Mouse (Mus musculus) hindbrain, postnatal 0 days (tissue): ENCODE measurements around the gene Alg1. TPM values are rescaled to one million over a fixed set of nuclear protein-coding genes. Genes with fewer than 3 reads are reported as not detected.

Experiments used
- ATAC-seq: fragments of 200-750 bp; cut with Nextera tagmentation; 2 replicates; pipeline ENCODE4 v1.8.0; 2017; ENCODE audit warnings: mild to moderate bottlenecking, moderate TSS enrichment, moderate library complexity
- DNase-seq: peaks from one replicate; pipeline ENCODE4 v3.0.0-alpha.2; 2015; ENCODE audit warnings: low spot score
- H3K27ac ChIP-seq: fragments of 300-500 bp; sonication (generic); 2 replicates; pipeline ENCODE4 v1.5.1; 2014; ENCODE audit warnings: mild to moderate bottlenecking
- H3K27me3 ChIP-seq: fragments of 300-500 bp; sonication (generic); 2 replicates; pipeline ENCODE4 v1.6.1; 2014; ENCODE audit warnings: low read length, mixed read lengths; ENCODE audit not compliant: insufficient read depth
- H3K36me3 ChIP-seq: fragments of 300-500 bp; sonication (generic); 2 replicates; pipeline ENCODE4 v1.6.1; 2014; ENCODE audit warnings: low read length, mixed read lengths; ENCODE audit not compliant: insufficient read depth
- H3K4me1 ChIP-seq: fragments of 300-500 bp; sonication (generic); 2 replicates; pipeline ENCODE4 v1.6.1; 2014; ENCODE audit warnings: antibody characterized with exemption, low read length, mixed read lengths; ENCODE audit not compliant: insufficient read depth
- H3K4me2 ChIP-seq: fragments of 300-500 bp; sonication (generic); 2 replicates; pipeline ENCODE4 v1.6.1; 2014; ENCODE audit warnings: low read depth, mild to moderate bottlenecking, low read length, moderate library complexity, mixed read lengths
- H3K4me3 ChIP-seq: fragments of 300-500 bp; sonication (generic); 2 replicates; pipeline ENCODE4 v1.5.1; 2014; ENCODE audit warnings: low read length
- H3K9ac ChIP-seq: fragments of 300-500 bp; sonication (generic); replicated peaks from 2 replicates; pipeline ENCODE4 v1.6.1; 2014; ENCODE audit warnings: mild to moderate bottlenecking, low read length, moderate library complexity, mixed read lengths
- H3K9me3 ChIP-seq: fragments of 300-500 bp; sonication (generic); 2 replicates; pipeline ENCODE4 v1.6.1; 2016; ENCODE audit warnings: low read length, mixed read lengths
- CTCF ChIP-seq: IDR thresholded peaks from 2 replicates; pipeline ENCODE4 v1.5.1; 2016; ENCODE audit warnings: antibody characterized with exemption, control low read depth, low read depth
- WGBS: fragments of 180-500 bp; shearing (Covaris S2); extraction: QIAGEN DNeasy Blood & Tissue Kit; methylation state at CpG from one replicate; pipeline ENCODE4 v1.1.7; 2014; 5-methylcytosine and 5-hydroxymethylcytosine counted together
- polyA plus RNA-seq: library from polyadenylated mRNA; unstranded; fragments of >200 nt; fragmentation: Nextera tagmentation; extraction: Ambion mirVana; gene quantifications from 2 replicates; pipeline ENCODE4 v1.2.1, GENCODE M21; 2015
- total RNA-seq: library from RNA; depleted of rRNA; stranded (reverse); fragments of >200 nt; gene quantifications from 2 replicates; pipeline ENCODE4 v1.2.3, GENCODE M21; 2014; rRNA removed

Gene Alg1
- total RNA-seq (44.4 and 53.7 TPM in 2 replicates), polyA plus RNA-seq (38.9 and 40.6 TPM in 2 replicates)

GRCm38 (mm10) chr16:5233418-5234313 is at the start of gene Alg1:
Gene Alg1, plus strand, starts transcription at chr16:5233621.
- WGBS = 2% methylated on average over 47 of the region's 47 CpGs
- peaks cover 10% of the 10 kb centered on the region for H3K4me1 ChIP-seq
- peak; percentile 97 for DNase-seq
- no peaks in the 10 kb centered on the region for H3K27me3 ChIP-seq
- no peaks in the 10 kb centered on the region for H3K9me3 ChIP-seq
- peak; percentile 98 for ATAC-seq
- H3K36me3 ChIP-seq = no peaks in the 10 kb centered on the region
- H3K4me3 ChIP-seq = peak within 1 kb of the TSS; percentile 74
- H3K4me2 ChIP-seq = peak within 1 kb of the TSS; percentile 81
- peak within 1 kb of the TSS; percentile 72 for H3K27ac ChIP-seq
- TF ChIP-seq CTCF = no peak
- H3K9ac ChIP-seq = peak within 1 kb of the TSS; percentile 74

GRCm38 (mm10) chr16:5184101-5184500 is 49.3 kb upstream of the Alg1 start:
- H3K27ac ChIP-seq = no peak overlapping the region
- no peak overlapping the region for H3K4me2 ChIP-seq
- DNase-seq = no peak
- H3K36me3 ChIP-seq = no peaks in the 10 kb centered on the region
- no peaks in the 10 kb centered on the region for H3K9me3 ChIP-seq
- no peaks in the 10 kb centered on the region for H3K27me3 ChIP-seq
- H3K4me1 ChIP-seq = no peaks in the 10 kb centered on the region
- H3K4me3 ChIP-seq = no peak overlapping the region
- no peak for TF ChIP-seq CTCF
- no peak for ATAC-seq
- H3K9ac ChIP-seq = no peak overlapping the region
- WGBS = 64% methylated on average over 8 of the region's 8 CpGs

GRCm38 (mm10) chr16:5184956-5185355 is 48.5 kb upstream of the Alg1 start:
- ATAC-seq (peak; percentile 57; the same call in 1 of the 2 replicates), DNase-seq (peak; percentile 39)
- no peak overlapping the region for H3K4me2 ChIP-seq
- H3K27me3 ChIP-seq = no peaks in the 10 kb centered on the region
- no peak overlapping the region for H3K9ac ChIP-seq
- H3K9me3 ChIP-seq = no peaks in the 10 kb centered on the region
- H3K27ac ChIP-seq = no peak overlapping the region
- no peaks in the 10 kb centered on the region for H3K4me1 ChIP-seq
- TF ChIP-seq CTCF = no peak
- no peak overlapping the region for H3K4me3 ChIP-seq
- H3K36me3 ChIP-seq = no peaks in the 10 kb centered on the region
- WGBS = 56% methylated on average over 5 of the region's 5 CpGs

DNA sequence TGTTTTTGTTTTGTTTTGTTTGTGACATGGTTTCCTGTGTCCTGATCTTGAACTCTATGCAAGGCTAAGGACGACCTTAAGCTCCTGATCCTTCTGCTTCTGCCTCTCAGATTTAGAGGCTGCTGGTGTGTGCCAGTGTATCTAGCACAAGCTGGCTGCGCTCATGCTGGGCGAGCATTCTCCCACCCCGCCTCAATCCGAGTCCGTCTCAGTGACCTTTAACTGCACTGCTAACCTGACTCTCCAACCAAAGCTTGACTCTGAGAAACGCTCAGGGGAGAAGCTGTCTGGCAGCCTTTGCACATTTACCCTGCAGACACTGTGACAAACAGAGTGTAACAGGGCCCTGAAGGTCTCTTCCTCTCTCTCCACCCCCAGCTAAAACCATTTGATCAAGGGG is 47.7 kb upstream of the Alg1 start:
- Histone ChIP-seq H3K9me3 (no peaks in the 10 kb centered on the region), H3K27me3 (no peaks in the 10 kb centered on the region), H3K4me2 (no peak overlapping the region), H3K4me1 (no peaks in the 10 kb centered on the region), H3K27ac (no peak overlapping the region), H3K36me3 (no peaks in the 10 kb centered on the region), H3K4me3 (no peak overlapping the region), H3K9ac (no peak overlapping the region)
- no peak for TF ChIP-seq CTCF
- WGBS = 57% methylated on average over 7 of the region's 7 CpGs
- ATAC-seq (no peak), DNase-seq (no peak)

DNA sequence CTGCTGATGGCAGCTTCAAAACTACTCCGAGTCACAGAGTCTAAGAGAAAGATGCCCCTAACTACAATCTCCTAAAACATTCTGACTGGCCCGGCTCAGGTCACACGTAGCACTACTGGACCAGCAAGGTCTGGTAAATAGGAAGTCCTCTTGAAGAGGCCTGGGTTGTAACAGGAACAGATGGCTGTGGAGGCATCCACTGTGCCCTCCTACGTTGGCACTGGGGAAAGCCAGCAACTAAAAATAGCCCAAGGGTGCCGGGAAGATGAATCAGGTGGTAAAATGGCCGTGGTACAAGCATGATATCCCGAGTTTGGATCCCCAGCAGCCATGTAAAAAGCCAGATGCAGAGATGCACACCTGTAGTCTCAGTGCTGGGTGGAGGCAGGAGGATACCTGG is 47.2 kb upstream of the Alg1 start:
- no peaks in the 10 kb centered on the region for H3K9me3 ChIP-seq
- H3K4me1 ChIP-seq = no peaks in the 10 kb centered on the region
- no peaks in the 10 kb centered on the region for H3K27me3 ChIP-seq
- DNase-seq (no peak), ATAC-seq (no peak)
- H3K9ac ChIP-seq = no peak overlapping the region
- H3K27ac ChIP-seq = no peak overlapping the region
- no peak overlapping the region for H3K4me3 ChIP-seq
- no peaks in the 10 kb centered on the region for H3K36me3 ChIP-seq
- TF ChIP-seq CTCF = no peak
- 62% methylated on average over 7 of the region's 7 CpGs for WGBS
- no peak overlapping the region for H3K4me2 ChIP-seq

- H3K36me3 ChIP-seq = peaks cover 14% of the 10 kb centered on the region
- no peak overlapping the region for H3K4me2 ChIP-seq
- no peaks in the 10 kb centered on the region for H3K9me3 ChIP-seq
- 32% methylated on average over 6 of the region's 6 CpGs for WGBS
- DNase-seq (peak; percentile 73), ATAC-seq (no peak)
- no peaks in the 10 kb centered on the region for H3K4me1 ChIP-seq
- peak; percentile 78 for TF ChIP-seq CTCF
- no peaks in the 10 kb centered on the region for H3K27me3 ChIP-seq
- H3K27ac ChIP-seq = no peak overlapping the region
- no peak overlapping the region for H3K4me3 ChIP-seq
- H3K9ac ChIP-seq = no peak overlapping the region
Measured at GRCm38 (mm10) chr16:5195080-5195479, 38.3 kb upstream of the Alg1 start.

DNA sequence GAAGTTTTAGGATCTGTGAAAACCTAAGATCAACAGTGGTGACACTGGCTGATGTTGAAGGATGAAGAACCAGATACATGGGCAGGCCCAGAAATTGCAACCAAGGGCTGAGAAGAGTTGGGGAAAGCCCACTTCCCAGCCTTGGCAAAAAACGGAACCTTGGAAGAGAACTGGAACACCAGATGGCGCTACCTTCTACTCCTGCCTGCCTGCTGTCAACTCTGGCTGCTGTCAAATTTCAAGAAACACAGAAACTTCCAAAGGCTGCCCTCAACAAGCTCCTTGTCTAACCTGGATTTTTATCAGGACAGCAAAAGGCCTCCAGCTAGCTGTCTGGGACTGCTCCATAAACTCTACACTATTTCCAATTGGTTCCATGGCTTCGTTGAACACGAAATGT is 30.7 kb upstream of the Alg1 start:
- 12% methylated on average over 4 of the region's 4 CpGs for WGBS
- peak; percentile 66 for DNase-seq

More for the DNA sequence above, 30.7 kb upstream of the Alg1 start:
- no peak for ATAC-seq
- Histone ChIP-seq H3K9ac (no peak overlapping the region; the same call in 1 of the 2 replicates), H3K9me3 (no peaks in the 10 kb centered on the region), H3K27me3 (no peaks in the 10 kb centered on the region), H3K36me3 (peaks cover 11% of the 10 kb centered on the region), H3K27ac (no peak overlapping the region), H3K4me1 (peaks cover 11% of the 10 kb centered on the region; the same call in 1 of the 2 replicates), H3K4me3 (peak overlapping the region; percentile 78; the same call in 1 of the 2 replicates), H3K4me2 (peak overlapping the region; percentile 75)
- TF ChIP-seq CTCF = peak; percentile 72
